Mouse (Mus musculus) natural killer cell, adult 2 months (primary cell): ENCODE data around the gene Mst1r.

ENCODE experiments used
- DNase-seq, 2 experiments: peaks; one replicate each; pipeline ENCODE4 v3.0.0; 2022; ENCODE audit warnings: low spot score in 2 of 2

Mst1r gene

DNA sequence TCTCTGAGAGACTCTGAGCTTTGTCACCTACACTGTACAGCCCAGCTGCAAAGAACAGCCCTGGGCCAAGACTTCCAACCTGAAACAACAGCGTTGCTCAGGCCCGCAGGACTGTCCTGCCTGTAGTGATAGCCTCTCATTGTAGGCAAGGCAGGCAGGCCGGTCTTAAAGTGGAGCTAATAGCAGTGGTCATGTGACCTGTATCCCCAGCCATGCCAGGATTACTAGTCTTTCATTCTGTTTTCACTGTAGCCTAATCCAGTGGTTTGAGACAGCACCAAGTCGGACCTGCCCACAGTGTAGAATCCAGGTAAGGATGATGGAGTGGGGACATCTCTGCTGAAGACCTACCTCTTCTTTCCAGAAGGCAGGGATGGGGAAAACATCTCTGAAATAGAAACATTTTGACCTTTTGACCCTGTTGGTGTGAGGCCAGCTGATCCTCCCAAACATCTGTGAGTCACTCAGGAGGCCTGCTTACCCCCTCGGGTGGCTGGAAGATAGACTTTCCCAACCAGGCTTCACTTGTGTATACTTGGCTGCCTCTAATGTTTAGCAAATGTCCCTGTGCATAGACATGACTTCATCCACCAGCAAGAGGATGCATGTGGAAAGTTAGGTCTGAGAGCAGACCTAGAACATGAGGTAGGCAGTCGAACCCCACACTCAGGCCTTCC, 49.1 kb downstream of the Mst1r start:
- no peak for DNase-seq

DNA sequence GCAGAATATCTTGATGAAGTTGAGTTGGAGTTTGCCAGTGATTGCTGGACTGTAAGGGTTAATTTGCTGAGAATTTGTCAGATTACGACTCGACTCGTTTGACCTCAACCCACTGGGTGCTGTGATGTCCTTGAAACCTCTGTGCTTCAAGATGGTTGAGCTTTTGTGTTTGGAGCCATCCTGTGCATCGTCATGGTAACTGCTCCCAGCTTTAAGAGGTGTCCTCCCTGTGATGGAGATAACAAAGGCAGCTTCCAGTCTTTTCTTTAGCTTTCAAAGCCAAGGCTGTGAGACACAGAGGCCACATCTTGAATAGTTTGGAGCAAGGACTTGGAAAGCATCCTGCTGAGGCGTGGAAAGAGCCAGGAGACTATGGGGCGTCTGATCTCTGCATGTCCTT, 50.5 kb downstream of the Mst1r start:
- DNase-seq, result no peak

DNA sequence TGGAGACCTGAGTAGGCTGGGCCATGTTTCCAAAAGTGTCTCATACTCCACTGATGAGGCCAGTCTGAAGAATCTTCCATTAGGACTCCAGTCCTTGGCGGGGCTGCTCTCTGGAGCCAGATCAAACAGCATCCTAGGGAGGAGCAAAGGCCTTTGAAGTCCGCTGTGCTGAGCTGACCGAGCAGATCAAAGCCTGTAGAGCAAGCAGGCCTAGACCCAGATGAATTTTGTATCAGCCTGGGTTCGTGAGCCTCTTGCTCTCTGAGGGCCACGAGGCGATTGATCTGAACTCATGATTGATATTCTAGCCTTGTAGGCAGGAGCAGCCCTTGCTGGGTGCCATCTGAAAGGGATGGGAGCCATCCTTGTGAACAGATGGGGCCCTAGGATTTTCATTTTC, 53.2 kb downstream of the Mst1r start:
- no peak for DNase-seq

DNA sequence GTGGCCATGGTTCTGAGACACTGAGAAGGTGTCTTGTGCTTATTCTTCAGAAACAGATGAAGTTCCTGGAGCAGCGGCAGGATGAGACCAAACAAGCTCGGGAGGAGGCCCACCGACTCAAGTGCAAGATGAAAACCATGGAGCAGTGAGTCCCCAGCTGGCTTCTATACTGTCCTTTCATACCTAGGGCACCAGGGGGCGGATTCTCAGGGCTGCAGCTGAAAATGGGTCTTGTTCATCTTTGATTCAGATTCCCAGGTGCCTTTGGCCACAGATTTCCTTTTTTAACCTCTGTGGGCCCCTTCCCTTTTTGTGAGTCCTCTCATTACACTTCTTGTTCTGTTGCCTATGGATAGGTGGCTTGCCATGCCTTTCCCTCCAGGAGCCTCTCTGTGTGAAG, 54.3 kb downstream of the Mst1r start:
- DNase-seq, result no peak

DNA sequence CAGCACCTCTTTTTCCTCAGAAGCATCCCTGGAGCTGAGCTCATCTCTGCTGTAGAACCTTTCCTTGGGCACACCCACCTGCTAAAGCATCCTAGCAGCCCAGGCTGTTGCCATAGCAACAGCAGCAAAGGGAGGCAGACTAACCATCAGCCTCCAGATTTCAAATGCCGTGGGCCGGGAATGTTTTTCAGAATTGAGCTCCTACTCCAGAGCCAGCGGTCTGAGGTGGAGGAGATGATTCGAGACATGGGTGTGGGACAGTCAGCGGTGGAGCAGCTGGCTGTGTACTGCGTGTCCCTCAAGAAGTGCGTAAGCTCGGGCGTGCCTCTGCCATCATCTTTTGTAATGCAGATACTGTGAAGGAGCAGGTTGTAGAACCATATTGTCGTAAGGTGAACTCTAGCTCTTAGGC, 54.7 kb downstream of the Mst1r start:
- no peak for DNase-seq

DNA sequence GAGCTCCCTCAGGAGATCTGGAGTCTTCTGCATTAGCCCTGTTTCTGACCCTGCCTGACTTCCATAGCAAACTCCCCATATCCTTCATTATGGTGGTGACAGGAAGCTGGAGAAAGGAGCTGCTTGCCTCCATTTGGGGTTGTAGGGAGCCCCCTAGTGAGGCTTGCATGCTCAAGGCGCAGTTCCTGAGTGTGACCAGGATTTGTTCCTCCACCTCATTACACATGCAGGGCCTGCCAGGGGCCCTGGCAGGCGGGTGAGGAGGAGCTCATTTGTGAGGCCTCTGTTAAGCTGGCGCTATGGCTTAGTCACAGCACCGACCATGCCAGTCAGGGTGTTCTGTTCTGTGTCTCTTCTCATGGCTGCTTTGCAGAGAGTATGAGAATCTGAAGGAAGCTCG, 55.2 kb downstream of the Mst1r start:
- DNase-seq, result no peak

DNA sequence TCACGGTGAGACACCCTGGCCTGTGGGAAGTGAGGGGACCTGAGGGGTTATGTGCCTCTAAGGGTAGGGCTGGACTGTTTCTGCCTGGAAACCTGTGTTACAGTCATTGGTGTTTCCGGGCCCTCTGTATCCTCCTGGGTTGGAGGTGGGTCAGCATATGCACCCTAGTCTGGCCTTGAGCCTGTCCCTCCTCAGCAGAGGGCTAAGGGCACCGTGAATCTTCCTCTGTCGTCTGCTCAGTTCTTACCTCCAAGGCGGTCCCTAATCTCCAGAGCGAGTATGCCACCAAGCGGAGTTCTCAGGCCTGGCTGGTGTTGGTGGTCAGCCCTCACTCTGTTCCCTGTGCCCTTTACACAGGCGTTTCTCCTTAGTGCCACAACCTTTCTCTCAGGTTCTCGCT, 56.2 kb downstream of the Mst1r start:
- no peak for DNase-seq

DNA sequence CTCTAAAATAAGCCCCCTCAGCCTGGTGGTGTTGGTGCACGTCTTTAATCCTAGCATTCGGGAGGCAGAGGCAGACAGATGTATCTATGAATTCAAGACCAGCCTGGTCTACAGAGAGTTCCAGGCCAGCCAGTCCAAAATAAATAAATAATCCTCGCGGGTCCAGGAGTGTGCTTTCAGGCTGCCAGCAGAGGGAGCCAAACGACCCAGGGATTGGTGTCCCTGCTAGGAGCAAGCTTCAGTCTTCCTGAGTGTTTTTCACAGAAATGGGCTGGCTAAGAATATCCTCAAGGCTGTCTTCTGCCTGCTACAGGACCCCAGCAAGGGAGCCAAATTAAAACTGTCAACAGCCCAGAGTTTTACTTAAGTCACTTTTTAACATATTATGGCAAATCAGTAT, 57.0 kb downstream of the Mst1r start:
- peak; percentile 68 to 74 for DNase-seq

DNA sequence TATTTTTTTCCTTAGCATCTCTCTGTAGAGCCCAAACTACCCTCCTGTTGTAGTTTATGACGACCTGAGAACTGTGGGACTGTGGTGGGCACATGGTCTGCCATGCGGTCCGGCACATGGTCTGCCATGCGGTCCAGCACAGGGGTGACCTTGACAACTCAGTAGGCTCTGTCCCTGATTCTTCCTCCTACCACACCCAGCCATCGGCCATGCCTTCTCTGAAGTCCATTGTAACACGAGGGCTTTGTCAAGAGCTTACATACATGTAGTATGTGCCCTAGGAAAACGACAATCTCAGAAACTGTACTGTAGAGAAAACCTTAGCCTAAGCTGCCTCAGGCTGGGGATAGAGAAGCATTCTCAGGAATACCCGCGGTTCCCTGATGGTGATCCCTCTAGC, 58.0 kb downstream of the Mst1r start:
- DNase-seq, result no peak

DNA sequence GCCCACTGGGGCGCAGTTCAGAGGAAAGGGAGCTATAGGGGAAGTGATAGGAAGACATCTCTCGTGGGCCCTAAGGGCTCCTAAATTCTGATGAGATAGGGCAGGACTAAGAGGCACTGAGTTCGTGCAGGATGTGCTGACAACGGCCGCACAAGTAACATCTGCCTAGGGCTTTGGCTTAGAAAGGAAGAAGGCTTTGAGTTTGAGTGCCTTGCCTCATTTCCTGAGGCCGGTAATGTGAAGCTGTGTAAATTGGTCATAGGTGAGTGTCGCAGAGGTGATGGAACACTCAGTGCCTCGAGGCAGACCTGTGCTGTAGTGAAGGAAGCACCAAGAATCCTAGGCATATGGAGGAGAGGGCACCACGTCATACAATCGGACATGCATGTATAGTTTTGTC, 60.0 kb downstream of the Mst1r start:
- no peak for DNase-seq

DNA sequence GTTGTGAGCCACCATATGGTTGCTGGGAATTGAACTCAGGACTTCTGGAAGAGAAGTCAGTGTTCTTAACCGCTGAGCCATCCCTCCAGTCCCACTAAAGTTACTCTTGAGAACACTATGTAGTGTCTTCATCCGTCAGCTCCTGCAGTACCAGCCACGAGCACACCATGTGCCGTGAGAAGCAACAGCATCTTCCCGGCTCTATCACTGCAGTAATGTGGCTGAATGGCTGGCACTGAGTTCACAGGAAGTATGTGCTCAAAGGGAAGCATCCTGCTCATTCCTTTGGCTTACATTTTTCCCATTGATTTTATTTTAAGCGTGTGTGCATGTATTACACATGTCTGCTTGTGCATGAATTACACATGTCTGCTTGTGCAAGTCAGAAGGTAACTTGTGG, 60.8 kb downstream of the Mst1r start:
- DNase-seq, result no peak

DNA sequence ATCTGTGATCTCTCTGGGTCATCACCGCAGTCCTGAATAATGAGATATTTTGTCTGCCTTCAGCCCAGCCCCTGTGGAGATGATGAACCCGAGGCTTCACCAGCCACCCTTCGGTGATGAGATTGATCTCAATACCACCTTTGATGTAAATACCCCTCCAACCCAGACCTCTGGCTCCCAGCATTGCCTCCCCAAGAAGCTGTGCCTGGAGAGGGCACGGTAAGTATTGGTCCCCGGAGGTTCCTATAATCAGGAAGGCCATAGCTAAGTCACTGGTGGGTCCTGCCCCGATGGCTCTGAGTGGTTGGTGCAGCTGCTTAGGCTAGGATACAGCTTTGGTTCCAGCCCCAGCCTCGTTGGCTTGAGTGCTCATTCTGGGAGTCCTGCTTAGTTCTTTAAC, 61.9 kb downstream of the Mst1r start:
- no peak for DNase-seq
